Mouse (Mus musculus): ENCODE data around the gene Cnnm4. TPM values are rescaled to one million over a fixed set of nuclear protein-coding genes. Genes with fewer than 3 reads are reported as not detected.

Cnnm4 gene
- total RNA-seq, 2 experiments from 2014 or later, result 4.1 to 4.3 TPM

GRCm38 (mm10) chr1:36511289-36512021 lies 40.0 kb downstream of the Cnnm4 start, which contains the start of gene Cnnm3:
Gene Cnnm3 (plus strand): TSS chr1:36511867.
- intact Hi-C loops (cut with DNase I), result no loop called here
- DNase-seq (ENCODE audit: low spot score), result peak; percentile 98

DNA sequence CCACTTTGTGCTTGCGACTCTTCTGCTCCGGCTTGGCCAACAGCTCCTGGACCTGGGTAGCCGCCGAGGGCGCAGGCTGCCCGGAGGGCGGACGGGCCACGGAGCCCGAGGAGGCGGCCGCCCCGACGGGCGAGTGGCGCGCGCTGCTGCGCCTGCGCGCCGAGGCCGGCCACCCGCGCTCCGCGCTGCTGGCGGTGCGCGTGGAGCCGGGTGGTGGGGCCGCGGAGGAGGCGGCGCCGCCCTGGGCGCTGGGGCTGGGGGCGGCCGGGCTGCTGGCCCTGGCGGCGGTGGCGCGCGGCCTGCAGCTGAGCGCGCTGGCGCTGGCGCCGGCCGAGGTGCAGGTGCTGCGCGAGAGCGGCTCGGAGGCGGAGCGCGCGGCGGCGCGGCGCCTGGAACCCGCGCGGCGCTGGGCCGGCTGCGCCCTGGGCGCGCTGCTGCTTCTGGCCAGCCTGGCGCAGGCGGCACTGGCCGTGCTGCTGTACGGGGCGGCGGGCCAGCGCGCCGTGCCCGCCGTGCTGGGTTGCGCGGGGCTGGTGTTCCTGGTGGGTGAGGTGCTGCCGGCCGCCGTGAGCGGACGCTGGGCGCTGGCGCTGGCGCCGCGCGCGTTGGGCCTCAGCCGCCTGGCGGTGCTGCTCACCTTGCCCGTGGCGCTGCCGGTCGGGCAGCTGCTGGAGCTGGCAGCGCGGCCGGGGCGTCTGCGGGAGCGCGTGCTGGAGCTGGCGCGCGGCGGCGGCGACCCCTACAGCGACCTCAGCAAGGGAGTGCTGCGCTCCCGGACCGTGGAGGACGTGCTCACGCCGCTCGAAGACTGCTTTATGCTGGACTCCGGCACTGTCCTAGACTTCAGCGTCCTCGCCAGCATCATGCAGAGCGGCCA lies 40.9 kb downstream of the Cnnm4 start:
- no peak for DNase-seq (ENCODE audit: low spot score)
- intact Hi-C loops (cut with DNase I), result no loop called here

- intact Hi-C loops (cut with DNase I), result no loop called here
- no peak for DNase-seq (ENCODE audit: low spot score)
Measured at GRCm38 (mm10) chr1:36512966-36513280, 41.5 kb downstream of the Cnnm4 start.

DNA sequence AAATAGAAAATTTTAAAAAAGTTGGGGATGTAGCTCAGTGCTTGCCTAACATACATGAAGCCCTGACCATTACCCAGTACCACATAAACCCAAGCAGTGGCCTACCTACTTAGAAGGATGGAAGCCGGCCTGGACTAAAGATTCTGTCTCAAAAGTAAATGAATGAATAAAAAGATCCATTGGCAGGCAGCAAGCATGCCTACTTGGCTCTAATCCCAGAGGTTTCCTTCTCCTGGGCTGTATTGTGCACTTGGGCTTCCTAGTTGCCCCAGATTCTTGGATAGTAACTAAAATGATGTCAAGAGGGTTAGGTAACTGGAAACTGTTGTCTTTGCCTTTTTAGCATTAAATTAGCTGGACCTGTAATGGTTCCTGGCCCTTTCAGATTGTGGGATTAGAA lies 41.9 kb downstream of the Cnnm4 start:
- no peak for DNase-seq (ENCODE audit: low spot score)
- intact Hi-C loops (cut with DNase I), result no loop called here

GRCm38 (mm10) chr1:36513718-36514117 lies 42.3 kb downstream of the Cnnm4 start:
- DNase-seq (ENCODE audit: low spot score), result no peak
- intact Hi-C loops (cut with DNase I), result loop anchor here (2.0 kb wide), 1 partner anchor 31 kb away; no protein-coding TSS in a partner anchor

DNA sequence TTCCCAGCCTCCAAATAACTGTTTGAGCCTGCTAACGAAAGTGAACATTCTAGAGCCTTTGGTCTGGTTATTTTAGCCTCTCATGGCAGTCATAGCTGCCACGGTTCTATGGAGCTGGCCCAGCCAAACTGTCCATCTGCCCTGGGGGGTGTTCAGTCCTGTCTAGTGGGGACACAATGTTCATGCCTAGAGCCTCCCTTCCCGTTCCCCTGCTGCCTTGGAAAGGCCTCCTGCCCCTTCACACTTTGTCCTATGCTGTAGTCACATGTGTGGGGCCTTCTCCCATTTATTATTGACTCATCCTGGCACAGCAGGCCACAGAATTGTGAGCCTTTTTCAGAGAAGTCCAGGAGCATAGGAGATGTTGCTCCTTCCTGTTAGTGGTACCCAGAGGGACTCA lies 46.8 kb downstream of the Cnnm4 start:
- DNase-seq (ENCODE audit: low spot score), result no peak
- intact Hi-C loops (cut with DNase I), result no loop called here

GRCm38 (mm10) chr1:36519626-36520025 lies 48.2 kb downstream of the Cnnm4 start:
- DNase-seq (ENCODE audit: low spot score), result no peak
- intact Hi-C loops (cut with DNase I), result no loop called here

GRCm38 (mm10) chr1:36522210-36522609 lies 50.8 kb downstream of the Cnnm4 start:
- intact Hi-C loops (cut with DNase I), result no loop called here
- no peak for DNase-seq (ENCODE audit: low spot score)

GRCm38 (mm10) chr1:36523332-36524013 lies 52.1 kb downstream of the Cnnm4 start:
- intact Hi-C loops (cut with DNase I), result no loop called here
- DNase-seq (ENCODE audit: low spot score), result no peak

DNA sequence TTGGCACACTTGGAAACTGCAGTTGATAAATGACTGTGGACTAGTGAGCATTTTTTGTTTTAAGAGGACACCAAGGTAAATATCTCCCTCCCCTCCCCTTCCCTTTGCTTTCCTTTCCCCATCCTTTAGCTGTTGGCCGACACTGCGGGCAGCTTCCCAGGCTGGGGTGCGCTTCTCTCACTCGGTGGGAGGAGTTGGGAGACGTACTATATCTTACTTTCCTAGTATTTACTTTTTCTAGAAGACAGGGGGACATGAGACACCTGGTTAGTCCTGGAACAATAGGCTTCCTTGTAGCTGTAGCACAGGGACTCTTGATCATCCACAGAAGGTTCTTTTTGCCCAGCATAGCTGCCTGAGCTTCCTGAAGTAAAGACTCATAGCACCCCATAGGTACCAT lies 52.6 kb downstream of the Cnnm4 start:
- no peak for DNase-seq (ENCODE audit: low spot score)
- intact Hi-C loops (cut with DNase I), result no loop called here

DNA sequence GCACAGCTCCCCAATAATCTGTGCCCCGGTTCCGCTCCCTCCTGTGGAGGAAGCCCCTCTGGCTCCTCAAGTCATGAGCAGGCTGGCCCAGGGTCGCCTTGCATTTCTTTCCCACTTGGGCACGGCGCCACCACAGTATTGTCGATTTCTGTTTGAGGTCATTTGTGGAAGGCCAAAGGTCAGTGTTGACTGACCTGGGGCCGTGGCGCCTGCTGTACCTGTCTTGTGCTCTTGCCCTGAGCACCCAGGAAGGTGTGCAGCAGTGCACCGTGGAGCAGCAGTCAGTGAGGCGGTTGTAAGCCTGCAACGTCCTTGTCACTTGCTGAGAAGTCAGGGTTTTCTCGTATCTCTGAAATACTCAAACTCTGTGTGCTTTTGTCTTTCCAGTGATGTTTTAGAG lies 54.4 kb downstream of the Cnnm4 start:
- intact Hi-C loops (cut with DNase I), result no loop called here
- no peak for DNase-seq (ENCODE audit: low spot score)

DNA sequence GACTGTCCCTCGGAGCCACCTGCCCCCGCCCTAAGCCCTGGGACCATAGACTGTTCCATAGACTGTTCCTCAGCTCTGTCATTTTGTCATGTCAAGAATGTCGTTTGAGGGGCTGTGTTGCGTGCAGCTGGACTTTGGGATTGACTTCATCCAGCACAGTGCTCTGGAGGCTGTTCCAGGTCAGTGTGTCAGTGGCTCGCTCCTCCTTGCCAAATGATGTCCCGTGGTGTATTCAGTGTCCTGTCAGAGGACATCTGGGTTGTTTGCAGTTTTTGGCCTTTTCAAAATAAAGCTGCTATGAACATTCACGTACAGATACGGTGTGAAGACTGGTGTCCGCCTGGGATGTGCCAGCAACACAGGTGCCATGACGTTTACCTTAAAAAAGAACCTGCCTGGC lies 55.5 kb downstream of the Cnnm4 start:
- no peak for DNase-seq (ENCODE audit: low spot score)
- intact Hi-C loops (cut with DNase I), result no loop called here

GRCm38 (mm10) chr1:36528351-36528750 lies 56.9 kb downstream of the Cnnm4 start:
- intact Hi-C loops (cut with DNase I), result no loop called here
- DNase-seq (ENCODE audit: low spot score), result no peak

- intact Hi-C loops (cut with DNase I), result no loop called here
- DNase-seq (ENCODE audit: low spot score), result no peak
Measured at GRCm38 (mm10) chr1:36529274-36529673, 57.9 kb downstream of the Cnnm4 start.

DNA sequence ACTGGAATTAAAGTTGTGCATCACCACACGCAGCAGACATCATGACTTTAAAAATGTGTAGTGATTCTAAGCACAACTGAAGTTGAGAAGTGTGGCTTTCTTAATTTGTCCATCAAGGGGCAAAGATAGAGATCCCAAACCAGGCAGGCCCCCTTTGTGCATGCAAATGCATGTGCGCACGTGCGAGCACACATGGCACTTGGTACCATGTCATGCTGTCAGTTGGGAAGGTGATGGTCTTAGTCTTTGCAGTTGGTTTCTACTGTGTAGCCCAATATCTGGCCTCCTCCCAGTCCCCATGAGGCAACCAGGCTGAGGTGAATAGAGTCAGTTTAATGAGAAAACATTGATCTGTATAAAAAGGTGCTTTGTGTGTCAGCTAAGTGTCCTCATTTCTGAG lies 58.5 kb downstream of the Cnnm4 start:
- no peak for DNase-seq (ENCODE audit: low spot score)
- intact Hi-C loops (cut with DNase I), result no loop called here

DNA sequence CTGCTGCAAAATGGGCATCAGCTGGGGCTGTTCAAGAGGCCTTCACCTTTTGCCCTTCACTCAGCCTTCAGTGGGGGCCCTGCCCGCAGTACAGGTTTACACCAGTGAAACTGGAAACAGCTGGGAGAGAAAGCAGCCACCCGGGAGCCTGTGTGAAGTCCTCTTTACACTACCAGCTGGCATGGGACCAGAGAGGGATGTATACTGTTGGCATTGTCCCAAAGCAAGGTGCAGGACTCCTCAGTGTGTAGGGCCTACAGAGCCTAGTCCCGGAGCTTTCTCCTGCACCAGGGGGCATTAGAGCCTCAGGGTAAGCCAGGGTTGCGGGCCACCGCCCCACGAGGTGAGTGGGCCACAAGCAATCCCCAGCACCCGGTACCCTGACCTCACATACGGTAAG lies 59.1 kb downstream of the Cnnm4 start:
- no peak for DNase-seq (ENCODE audit: low spot score)
- intact Hi-C loops (cut with DNase I), result no loop called here

GRCm38 (mm10) chr1:36530962-36531361 lies 59.5 kb downstream of the Cnnm4 start:
- intact Hi-C loops (cut with DNase I), result no loop called here
- DNase-seq (ENCODE audit: low spot score), result no peak

GRCm38 (mm10) chr1:36531461-36531860 lies 60.0 kb downstream of the Cnnm4 start:
- DNase-seq (ENCODE audit: low spot score), result no peak
- intact Hi-C loops (cut with DNase I), result no loop called here

DNA sequence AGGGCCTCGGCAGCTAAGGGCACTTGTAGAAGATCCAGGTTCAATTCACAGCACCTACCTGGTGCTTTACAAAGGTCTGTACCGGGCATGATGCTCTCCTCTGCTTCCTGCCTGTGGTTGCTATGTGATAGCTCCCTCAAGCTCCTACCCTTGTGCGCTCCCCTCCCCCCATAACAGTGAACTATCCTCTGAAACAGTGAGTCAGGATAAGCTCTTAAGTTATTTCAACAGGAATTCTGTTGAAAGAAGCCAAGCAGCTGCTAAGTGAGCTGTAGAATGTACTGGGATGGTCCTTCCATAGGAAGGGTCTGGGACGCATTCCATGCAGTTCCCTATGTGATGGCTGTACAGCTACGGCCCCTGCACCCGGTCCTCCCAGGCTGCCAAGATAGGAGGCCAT lies 62.1 kb downstream of the Cnnm4 start:
- no peak for DNase-seq (ENCODE audit: low spot score)
- intact Hi-C loops (cut with DNase I), result no loop called here

- intact Hi-C loops (cut with DNase I), result no loop called here
- no peak for DNase-seq (ENCODE audit: low spot score)
Measured at GRCm38 (mm10) chr1:36534595-36535058, 63.2 kb downstream of the Cnnm4 start.
